Mouse (Mus musculus): ENCODE measurements around the gene Zfp57.

Zfp57 gene

GRCm38 (mm10) chr17:37046312-37047112 is 45.5 kb downstream of the Zfp57 start:
- DNase-seq: peak; percentile 72

- DNase-seq: peak; percentile 20
Measured at GRCm38 (mm10) chr17:37047332-37047976, 46.5 kb downstream of the Zfp57 start.

- DNase-seq: no peak
Measured at GRCm38 (mm10) chr17:37047981-37048380, 47.0 kb downstream of the Zfp57 start.

- no peak for DNase-seq
Measured at GRCm38 (mm10) chr17:37048383-37048782, 47.4 kb downstream of the Zfp57 start.

GRCm38 (mm10) chr17:37049570-37050310 is 48.8 kb downstream of the Zfp57 start:
- DNase-seq: peak; percentile 87

DNA sequence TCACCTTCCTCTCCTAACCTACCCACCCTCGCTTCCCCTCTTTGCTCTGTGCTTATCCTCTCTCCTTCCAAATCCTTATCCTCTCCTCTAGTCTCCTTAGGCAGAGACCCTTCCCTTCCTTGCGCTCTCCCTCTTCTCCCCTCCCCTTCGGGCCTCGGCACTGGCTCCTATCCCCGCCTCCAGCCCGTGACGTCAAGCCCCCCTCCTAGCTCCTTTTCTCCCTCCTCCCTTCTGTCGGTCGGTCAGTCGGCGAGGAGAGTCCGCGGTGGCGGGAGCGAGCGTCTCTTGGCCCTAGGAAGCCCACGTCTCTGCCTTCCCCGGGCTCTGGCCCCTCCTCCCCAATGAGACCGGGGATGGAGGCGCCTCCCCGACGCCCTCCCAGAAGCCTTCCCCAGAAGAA is 49.4 kb downstream of the Zfp57 start:
- DNase-seq: peak; percentile 87

DNA sequence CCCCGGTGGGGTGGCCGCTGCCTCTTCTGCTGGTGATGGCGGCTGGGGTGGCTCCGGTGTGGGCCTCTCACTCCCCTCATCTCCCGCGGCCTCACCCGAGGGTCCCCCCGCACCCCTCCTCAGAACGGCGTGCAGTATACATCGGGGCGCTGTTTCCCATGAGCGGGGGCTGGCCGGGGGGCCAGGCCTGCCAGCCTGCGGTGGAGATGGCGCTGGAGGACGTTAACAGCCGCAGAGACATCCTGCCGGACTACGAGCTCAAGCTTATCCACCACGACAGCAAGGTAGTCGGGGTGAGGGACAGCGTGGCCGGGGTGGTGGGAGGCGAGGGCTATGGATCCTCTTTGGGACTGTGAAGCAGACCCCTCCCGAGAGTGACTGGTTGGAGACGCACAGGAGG is 49.9 kb downstream of the Zfp57 start:
- DNase-seq: peak; percentile 51

- no peak for DNase-seq
Measured at GRCm38 (mm10) chr17:37051745-37052144, 50.8 kb downstream of the Zfp57 start.

- DNase-seq: no peak
Measured at GRCm38 (mm10) chr17:37056957-37057356, 56.0 kb downstream of the Zfp57 start.
